Mouse (Mus musculus): ENCODE measurements around the gene Fhad1. TPM values are rescaled to one million over a fixed set of nuclear protein-coding genes. Genes with fewer than 3 reads are reported as not detected.

Gene Fhad1
- total and polyA plus RNA-seq, 2 experiments from 2014 or later, result 5.6 to 7.2 TPM

- H3K4me2 ChIP-seq (ENCODE audit: low read depth, low read length, poor library complexity, severe bottlenecking), result no peak overlapping the region
- DNase-seq (ENCODE audit: low spot score) (no peak), ATAC-seq (ENCODE audit: low FRiP score) (no peak)
- H3K27me3 ChIP-seq (ENCODE audit: insufficient read depth, low read length), result no peaks in the 10 kb centered on the region
- WGBS, result 62% methylated on average over 10 of the region's 11 CpGs
- TF ChIP-seq CTCF (IDR thresholded peaks at IDR 0.05), result no peak
- H3K27ac ChIP-seq (ENCODE audit: low read depth, low read length), result no peak overlapping the region
- H3K36me3 ChIP-seq (ENCODE audit: insufficient read depth, low read length), result no peaks in the 10 kb centered on the region
- no peak overlapping the region for H3K4me3 ChIP-seq (ENCODE audit: low read depth, low read length)
- H3K9ac ChIP-seq (replicated peaks; ENCODE audit: low read length, poor library complexity, severe bottlenecking), result no peak overlapping the region
- no peaks in the 10 kb centered on the region for H3K4me1 ChIP-seq (ENCODE audit: insufficient read depth, low read length)
- no peaks in the 10 kb centered on the region for H3K9me3 ChIP-seq (ENCODE audit: low read length)
Measured at GRCm38 (mm10) chr4:141942403-141942802, 72.5 kb downstream of the Fhad1 start.

- Histone ChIP-seq H3K27ac (ENCODE audit: low read depth, low read length) (no peak overlapping the region), H3K9me3 (ENCODE audit: low read length) (no peaks in the 10 kb centered on the region), H3K4me2 (ENCODE audit: low read depth, low read length, poor library complexity, severe bottlenecking) (no peak overlapping the region), H3K4me3 (ENCODE audit: low read depth, low read length) (no peak overlapping the region), H3K27me3 (ENCODE audit: insufficient read depth, low read length) (no peaks in the 10 kb centered on the region), H3K9ac (replicated peaks; ENCODE audit: low read length, poor library complexity, severe bottlenecking) (no peak overlapping the region), H3K4me1 (ENCODE audit: insufficient read depth, low read length) (no peaks in the 10 kb centered on the region), H3K36me3 (ENCODE audit: insufficient read depth, low read length) (no peaks in the 10 kb centered on the region)
- DNase-seq (ENCODE audit: low spot score), result no peak
- no peak for ATAC-seq (ENCODE audit: low FRiP score)
- 90% methylated on average over 8 of the region's 8 CpGs for WGBS
- no peak for TF ChIP-seq CTCF (IDR thresholded peaks at IDR 0.05)
Measured at GRCm38 (mm10) chr4:141941289-141941688, 73.6 kb downstream of the Fhad1 start.

DNA sequence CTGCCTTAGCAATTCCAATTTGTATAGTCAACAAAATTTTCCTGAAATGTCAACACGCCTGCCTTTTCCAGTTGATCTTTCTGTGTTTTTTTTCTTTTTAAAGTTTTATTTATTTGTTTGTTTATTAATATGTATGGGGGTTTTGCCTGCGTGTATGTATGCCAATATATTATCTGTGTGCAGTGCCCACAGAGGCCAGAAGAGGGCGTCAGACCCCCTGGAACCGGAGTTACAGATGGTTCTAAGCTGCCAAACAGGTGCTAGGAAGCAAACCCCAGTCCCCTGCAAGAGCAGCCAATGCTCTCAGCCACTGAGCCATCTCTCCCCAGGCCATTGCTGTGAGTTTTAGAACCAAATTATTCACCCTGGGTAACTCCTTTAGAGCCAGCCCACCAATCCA is 76.3 kb downstream of the Fhad1 start:
- peak; percentile 24 for TF ChIP-seq CTCF (IDR thresholded peaks at IDR 0.05)
- DNase-seq (ENCODE audit: low spot score) (no peak), ATAC-seq (ENCODE audit: low FRiP score) (no peak)
- H3K9me3 ChIP-seq (ENCODE audit: low read length), result no peaks in the 10 kb centered on the region
- 77% methylated on average over 4 of the region's 4 CpGs for WGBS
- H3K36me3 ChIP-seq (ENCODE audit: insufficient read depth, low read length), result no peaks in the 10 kb centered on the region
- H3K9ac ChIP-seq (replicated peaks; ENCODE audit: low read length, poor library complexity, severe bottlenecking), result no peak overlapping the region
- no peak overlapping the region for H3K27ac ChIP-seq (ENCODE audit: low read depth, low read length)
- no peaks in the 10 kb centered on the region for H3K27me3 ChIP-seq (ENCODE audit: insufficient read depth, low read length)
- no peak overlapping the region for H3K4me2 ChIP-seq (ENCODE audit: low read depth, low read length, poor library complexity, severe bottlenecking)
- H3K4me3 ChIP-seq (ENCODE audit: low read depth, low read length), result no peak overlapping the region
- no peaks in the 10 kb centered on the region for H3K4me1 ChIP-seq (ENCODE audit: insufficient read depth, low read length)

DNA sequence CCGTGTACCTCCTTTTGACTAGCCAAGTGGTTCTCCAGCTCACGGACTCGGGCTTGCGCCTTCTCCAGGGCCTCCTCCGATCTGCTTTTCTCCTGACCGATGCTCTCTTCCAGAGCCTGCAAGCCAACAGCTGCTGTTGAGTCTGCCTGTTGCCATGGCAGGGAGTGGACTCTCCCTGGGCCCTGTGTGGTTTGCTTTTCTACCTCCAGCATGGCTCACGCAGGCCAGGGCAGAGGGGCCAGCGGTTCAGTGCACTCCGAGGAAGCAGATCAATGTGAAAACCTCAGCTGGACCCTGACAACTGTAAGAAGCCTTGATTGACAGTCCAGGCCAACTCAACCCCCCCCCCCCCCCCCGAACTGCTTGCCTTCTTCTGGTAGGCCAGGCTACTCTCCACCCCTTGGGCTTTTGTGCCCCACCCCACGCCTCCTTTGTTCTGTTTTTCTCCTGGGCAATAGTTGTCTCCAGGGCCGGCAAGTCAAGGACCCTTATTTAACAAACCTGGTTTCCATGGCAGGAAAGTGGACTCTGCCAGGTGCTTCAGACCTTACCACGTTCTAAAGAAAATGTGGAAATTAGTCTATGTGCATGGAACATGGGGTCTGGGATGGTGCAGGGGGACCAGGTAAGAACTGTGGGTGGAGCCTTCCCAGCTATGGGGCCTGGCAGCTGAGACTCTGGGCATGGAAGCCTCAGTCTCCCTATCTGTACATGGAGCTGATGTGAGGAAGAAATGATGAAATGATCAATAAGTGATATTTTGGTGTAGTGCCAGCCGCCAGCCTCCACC is 81.9 kb downstream of the Fhad1 start:
- DNase-seq (ENCODE audit: low spot score) (peak; percentile 62), ATAC-seq (ENCODE audit: low FRiP score) (peak; percentile 70)
- H3K27ac ChIP-seq (ENCODE audit: low read depth, low read length), result peak overlapping the region; percentile 27; the same call in 1 of the 2 replicates
- H3K36me3 ChIP-seq (ENCODE audit: insufficient read depth, low read length), result no peaks in the 10 kb centered on the region
- no peaks in the 10 kb centered on the region for H3K27me3 ChIP-seq (ENCODE audit: insufficient read depth, low read length)
- H3K4me1 ChIP-seq (ENCODE audit: insufficient read depth, low read length), result no peaks in the 10 kb centered on the region
- 0 out of 2 replicates have a peak overlapping the region, but pooled peaks have one; percentile 2 for H3K4me2 ChIP-seq (ENCODE audit: low read depth, low read length, poor library complexity, severe bottlenecking)
- H3K9me3 ChIP-seq (ENCODE audit: low read length), result no peaks in the 10 kb centered on the region
- no peak overlapping the region for H3K4me3 ChIP-seq (ENCODE audit: low read depth, low read length)
- H3K9ac ChIP-seq (replicated peaks; ENCODE audit: low read length, poor library complexity, severe bottlenecking), result no peak overlapping the region
- 32% methylated on average over 13 of the region's 14 CpGs for WGBS
- no peak for TF ChIP-seq CTCF (IDR thresholded peaks at IDR 0.05)

- Histone ChIP-seq H3K36me3 (ENCODE audit: insufficient read depth, low read length) (no peaks in the 10 kb centered on the region), H3K27ac (ENCODE audit: low read depth, low read length) (no peak overlapping the region), H3K9me3 (ENCODE audit: low read length) (no peaks in the 10 kb centered on the region), H3K9ac (replicated peaks; ENCODE audit: low read length, poor library complexity, severe bottlenecking) (no peak overlapping the region), H3K4me3 (ENCODE audit: low read depth, low read length) (no peak overlapping the region), H3K27me3 (ENCODE audit: insufficient read depth, low read length) (no peaks in the 10 kb centered on the region), H3K4me1 (ENCODE audit: insufficient read depth, low read length) (no peaks in the 10 kb centered on the region), H3K4me2 (ENCODE audit: low read depth, low read length, poor library complexity, severe bottlenecking) (no peak overlapping the region)
- no peak for ATAC-seq (ENCODE audit: low FRiP score)
- DNase-seq (ENCODE audit: low spot score), result no peak
- WGBS, result 52% methylated on average over 5 of the region's 5 CpGs
- no peak for TF ChIP-seq CTCF (IDR thresholded peaks at IDR 0.05)
Measured at GRCm38 (mm10) chr4:141931526-141931925, 83.4 kb downstream of the Fhad1 start.

- TF ChIP-seq CTCF (IDR thresholded peaks at IDR 0.05), result no peak
- ATAC-seq (ENCODE audit: low FRiP score), result no peak
- Histone ChIP-seq H3K27ac (ENCODE audit: low read depth, low read length) (no peak overlapping the region), H3K27me3 (ENCODE audit: insufficient read depth, low read length) (no peaks in the 10 kb centered on the region), H3K36me3 (ENCODE audit: insufficient read depth, low read length) (no peaks in the 10 kb centered on the region), H3K9me3 (ENCODE audit: low read length) (no peaks in the 10 kb centered on the region), H3K4me3 (ENCODE audit: low read depth, low read length) (no peak overlapping the region), H3K9ac (replicated peaks; ENCODE audit: low read length, poor library complexity, severe bottlenecking) (no peak overlapping the region), H3K4me1 (ENCODE audit: insufficient read depth, low read length) (no peaks in the 10 kb centered on the region), H3K4me2 (ENCODE audit: low read depth, low read length, poor library complexity, severe bottlenecking) (no peak overlapping the region)
- 67% methylated on average over 11 of the region's 11 CpGs for WGBS
- no peak for DNase-seq (ENCODE audit: low spot score)
Measured at GRCm38 (mm10) chr4:141930001-141930400, 84.9 kb downstream of the Fhad1 start.

All from midbrain, postnatal 0 days (tissue).